14 mouse cellular contexts compared by ENCODE assay signal in genomic region chr1:167391241-167391640, GRCm38 (mm10). TPM values are rescaled to one million over a fixed set of nuclear protein-coding genes. Genes with fewer than 3 reads are reported as not detected.
DNase-seq lines count a peak whose midpoint lies in the region; ATAC-seq and TF ChIP-seq lines count a peak whose summit lies in the region.
"Had no signal": no experiment of that assay in that cellular context is flagged by ENCODE, and none has a peak within 500 bp of the region (broad histone marks: within the 10 kb centered on the region; RNA-seq: fewer than 3 reads in every experiment).

No protein-coding gene starts in this region.

- peaks cover 79% of the 10 kb centered on the region for H3K4me1 ChIP-seq in erythroblast, embryonic 14.5 days (ENCODE audit: control insufficient read depth)
- H3K4me1 ChIP-seq in liver, embryonic 12.5 days: peaks cover 64% of the 10 kb centered on the region
- H3K4me1 ChIP-seq in stomach, postnatal 0 days (replicated peaks; ENCODE audit: control insufficient read depth, insufficient read depth): 0 out of 2 replicates have a peak, but pooled peaks cover 2% of the 10 kb centered on the region

- H3K9me3 ChIP-seq in erythroblast, embryonic 14.5 days (ENCODE audit: control insufficient read depth, low read length): no peaks in the 10 kb centered on the region
- H3K9me3 ChIP-seq in liver, embryonic 12.5 days (replicated peaks): no peaks in the 10 kb centered on the region
- no peaks in the 10 kb centered on the region for H3K9me3 ChIP-seq in stomach, postnatal 0 days (ENCODE audit: control insufficient read depth, low read length)

- peak overlapping the region; percentile 89 for H3K4me3 ChIP-seq in erythroblast, embryonic 14.5 days (replicated peaks)
- peak overlapping the region; percentile 74 for H3K4me3 ChIP-seq in liver, embryonic 12.5 days
- H3K4me3 ChIP-seq in stomach, postnatal 0 days (ENCODE audit: low read depth, low read length): no peak overlapping the region

- peak overlapping the region; percentile 79 for H3K4me2 ChIP-seq in liver, embryonic 12.5 days
- H3K4me2 ChIP-seq in stomach, postnatal 0 days (replicated peaks; ENCODE audit: low read depth): peak overlapping the region; percentile 29; the same call in 1 of the 2 replicates

- DNase-seq in kidney, adult 18-20 months: peak; percentile 3
- DNase-seq in kidney, adult 11 months: no peak
- DNase-seq in stomach, postnatal 0 days (ENCODE audit: low spot score): no peak
- no peak for DNase-seq in spleen, adult 18-20 months
- no peak for DNase-seq in ovary, postnatal 10 days (ENCODE audit: low spot score)
- DNase-seq: cerebellum, adult 8-10 months; gastrocnemius, postnatal 14 days; lung, adult 2 months had no signal

- peaks cover 13% of the 10 kb centered on the region for H3K27me3 ChIP-seq in erythroblast, embryonic 14.5 days (ENCODE audit: control insufficient read depth)
- H3K27me3 ChIP-seq in liver, embryonic 12.5 days (replicated peaks): peaks cover 11% of the 10 kb centered on the region; the same call in 1 of the 2 replicates
- H3K27me3 ChIP-seq in stomach, postnatal 0 days (ENCODE audit: control insufficient read depth, insufficient read depth, low read length): no peaks in the 10 kb centered on the region

- no peak for TF ChIP-seq EP300 in stomach, postnatal 0 days (optimal IDR thresholded peaks at IDR 0.05)

- 66% methylated on average over 6 of the region's 6 CpGs for WGBS in liver, embryonic 12.5 days (ENCODE audit: insufficient replicate concordance)
- 56% methylated on average over 6 of the region's 6 CpGs for WGBS in stomach, postnatal 0 days

- TF ChIP-seq CTCF in stomach, postnatal 0 days (IDR thresholded peaks at IDR 0.05; ENCODE audit: low read depth): no peak

- peak overlapping the region; percentile 100 for H3K27ac ChIP-seq in liver, embryonic 12.5 days
- peak overlapping the region; percentile 53 for H3K27ac ChIP-seq in stomach, postnatal 0 days (replicated peaks)
- H3K27ac ChIP-seq: hindbrain, postnatal 0 days; kidney, postnatal 0 days had no signal

- ATAC-seq in erythroblast, adult 5-6 weeks (replicated peaks; ENCODE audit: low FRiP score, poor library complexity, severe bottlenecking): no peak
- no peak for ATAC-seq in liver, embryonic 12.5 days
- no peak for ATAC-seq in stomach, postnatal 0 days (ENCODE audit: low FRiP score, low TSS enrichment)
- ATAC-seq: hindbrain, postnatal 0 days; Patski had no signal

- H3K9ac ChIP-seq in liver, embryonic 12.5 days: peak overlapping the region; percentile 82
- no peak overlapping the region for H3K9ac ChIP-seq in stomach, postnatal 0 days (ENCODE audit: low read length)

- H3K36me3 ChIP-seq in erythroblast, embryonic 14.5 days (ENCODE audit: control insufficient read depth): peaks cover 65% of the 10 kb centered on the region
- H3K36me3 ChIP-seq in liver, embryonic 12.5 days: peaks cover 48% of the 10 kb centered on the region
- no peaks in the 10 kb centered on the region for H3K36me3 ChIP-seq in stomach, postnatal 0 days (ENCODE audit: control insufficient read depth, insufficient read depth, low read length)

RNA-seq across cellular contexts. Expression of gene Mgst3, which starts 2.4 kb away (rescaled TPM):
- 58.2 and 125 TPM in 2 replicates for polyA plus RNA-seq in erythroblast, embryonic 14.5 days (2012)
- total RNA-seq in erythroblast, adult 5-6 weeks (2015; ENCODE audit: low replicate concordance): 84.0 and 95.1 TPM in 2 replicates
- total RNA-seq in erythroblast, adult 5-6 weeks (2017; ENCODE audit: low replicate concordance): 132 and 152 TPM in 2 replicates
- polyA plus RNA-seq in liver, embryonic 12.5 days (2016; fragmentation: Nextera tagmentation; extraction: Ambion mirVana): 388 and 396 TPM in 2 replicates
- 991 and 1,037 TPM in 2 replicates for polyA plus RNA-seq in stomach, postnatal 0 days (2015; fragmentation: Nextera tagmentation; extraction: Ambion mirVana)

RNA-seq across cellular contexts. Expression of gene Aldh9a1, which starts 41.5 kb away (rescaled TPM):
- 2.2 and 2.6 TPM in 2 replicates for polyA plus RNA-seq in erythroblast, embryonic 14.5 days (2012)
- total RNA-seq in erythroblast, adult 5-6 weeks (2015; ENCODE audit: low replicate concordance): 4.6 and 9.2 TPM in 2 replicates
- total RNA-seq in erythroblast, adult 5-6 weeks (2017; ENCODE audit: low replicate concordance): 11.1 and 11.6 TPM in 2 replicates
- 94.4 and 99.5 TPM in 2 replicates for polyA plus RNA-seq in liver, embryonic 12.5 days (2016; fragmentation: Nextera tagmentation; extraction: Ambion mirVana)
- polyA plus RNA-seq in stomach, postnatal 0 days (2015; fragmentation: Nextera tagmentation; extraction: Ambion mirVana): 70.7 and 74.7 TPM in 2 replicates

Comparison
In these comparisons a context has a peak if more than half of its experiments do, and no peak if none do; other contexts are left out.
1. RNA of gene Aldh9a1, which starts 41.5 kb away (polyA plus RNA-seq): 94.4 to 99.5 TPM in liver, embryonic 12.5 days and 70.7 to 74.7 TPM in stomach, postnatal 0 days; 2.2 to 2.6 TPM in erythroblast, embryonic 14.5 days; every median in the first group is over 10 times any median in the second.